Mouse (Mus musculus): ENCODE data around the gene Gm44503.

DNA sequence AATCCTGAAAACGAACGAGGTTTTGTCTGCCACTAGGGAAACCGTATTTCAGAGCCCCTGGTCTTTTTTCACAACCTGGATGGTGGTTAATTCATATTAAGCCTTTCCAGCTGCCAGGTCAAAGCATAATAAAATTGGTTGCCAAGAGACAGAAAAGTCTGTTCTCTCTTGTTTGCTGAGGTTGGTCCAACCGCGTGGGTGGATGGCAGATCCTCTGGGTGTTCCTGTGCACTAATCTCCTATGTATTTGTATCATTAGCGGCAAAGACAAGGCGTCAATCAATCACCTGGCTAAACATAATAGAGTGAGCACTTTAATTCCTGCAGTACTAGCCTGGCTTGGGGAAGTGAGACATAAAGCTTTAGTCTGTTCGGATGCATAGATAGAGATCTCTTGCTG is 92.0 kb downstream of the Gm44503 start:
- TF ChIP-seq EP300 (optimal IDR thresholded peaks at IDR 0.05) (no peak), CTCF (IDR thresholded peaks at IDR 0.05; ENCODE audit: low read depth) (no peak)
